Mouse (Mus musculus) limb, embryonic 14.5 days (tissue): ENCODE results near the gene Osbpl9. TPM values are rescaled to one million over a fixed set of nuclear protein-coding genes. Genes with fewer than 3 reads are reported as not detected.

ENCODE experiments used
- ATAC-seq: fragments of 200-750 bp; cut with Nextera tagmentation; 2 replicates; pipeline ENCODE4 v1.8.0; 2017; ENCODE audit warnings: low read depth, moderate number of reproducible peaks, moderate TSS enrichment; ENCODE audit not compliant: low FRiP score
- DNase-seq: peaks from one replicate; pipeline ENCODE4 v3.0.0-alpha.2; 2015; ENCODE audit warnings: low spot score
- H3K27ac ChIP-seq: fragments of 300-500 bp; sonication (generic); replicated peaks from 2 replicates; pipeline ENCODE4 v1.5.1; 2014; ENCODE audit warnings: low read depth, mild to moderate bottlenecking, low read length, moderate library complexity, mixed read lengths
- H3K27me3 ChIP-seq: fragments of 300-500 bp; sonication (generic); 2 replicates; pipeline ENCODE4 v1.6.1; 2014; ENCODE audit warnings: low read length, mixed read lengths; ENCODE audit not compliant: control insufficient read depth, insufficient read depth
- H3K36me3 ChIP-seq: fragments of 300-500 bp; sonication (generic); 2 replicates; pipeline ENCODE4 v1.6.1; 2014; ENCODE audit warnings: mild to moderate bottlenecking, low read length, moderate library complexity, mixed read lengths; ENCODE audit not compliant: control insufficient read depth, insufficient read depth
- H3K4me1 ChIP-seq: fragments of 300-500 bp; sonication (generic); 2 replicates; pipeline ENCODE4 v1.6.1; 2014; ENCODE audit warnings: antibody characterized with exemption, low read length, mixed read lengths; ENCODE audit not compliant: control insufficient read depth, insufficient read depth
- H3K4me2 ChIP-seq: fragments of 300-500 bp; sonication (generic); replicated peaks from 2 replicates; pipeline ENCODE4 v1.6.1; 2014; ENCODE audit warnings: low read depth, mild to moderate bottlenecking, low read length, moderate library complexity; ENCODE audit not compliant: severe bottlenecking
- H3K4me3 ChIP-seq: fragments of 300-500 bp; sonication (generic); replicated peaks from 2 replicates; pipeline ENCODE4 v1.5.1; 2014; ENCODE audit warnings: low read length
- H3K9ac ChIP-seq: fragments of 300-500 bp; sonication (generic); 2 replicates; pipeline ENCODE4 v1.6.1; 2014; ENCODE audit warnings: mild to moderate bottlenecking, low read depth, low read length, moderate library complexity; ENCODE audit not compliant: severe bottlenecking
- H3K9me3 ChIP-seq: fragments of 300-500 bp; sonication (generic); 2 replicates; pipeline ENCODE4 v1.6.1; 2016; ENCODE audit warnings: low read length; ENCODE audit not compliant: control insufficient read depth
- POLR2A ChIP-seq: fragments of 200-500 bp; IDR thresholded peaks from 2 replicates; pipeline ENCODE4 v1.8.0; 2012; ENCODE audit warnings: inconsistent platforms, mild to moderate bottlenecking, moderate library complexity, borderline replicate concordance; ENCODE audit not compliant: insufficient read depth, insufficient read length; ENCODE audit errors: extremely low read depth
- WGBS: fragments of 180-500 bp; shearing (Covaris S2); extraction: QIAGEN DNeasy Blood & Tissue Kit; methylation state at CpG from one replicate; pipeline ENCODE4 v1.1.7; 2014; 5-methylcytosine and 5-hydroxymethylcytosine counted together
- polyA plus RNA-seq, 2 experiments: library from polyadenylated mRNA; depleted of rRNA in 1 of 2; stranded (reverse) in 1 of 2; unstranded in 1 of 2; fragments of >200 nt; fragmentation: Nextera tagmentation in 1 of 2; extraction: Ambion mirVana in 1 of 2; gene quantifications; 2 replicates each; pipeline versions ENCODE4 v1.2.1 to v1.2.3; 2012 to 2014

Gene Osbpl9
- polyA plus RNA-seq, 2 experiments: 55.6 to 57.8 TPM

GRCm38 (mm10) chr4:109054003-109054402 is 148.1 kb downstream of the Osbpl9 start:
- no peak for ATAC-seq
- DNase-seq: no peak
- Histone ChIP-seq H3K4me3 (no peak overlapping the region), H3K36me3 (peaks cover 89% of the 10 kb centered on the region), H3K9me3 (no peaks in the 10 kb centered on the region), H3K4me2 (no peak overlapping the region), H3K27ac (no peak overlapping the region), H3K9ac (no peak overlapping the region), H3K4me1 (no peaks in the 10 kb centered on the region), H3K27me3 (no peaks in the 10 kb centered on the region)
- no peak for TF ChIP-seq POLR2A
- WGBS: 79% methylated on average over 9 of the region's 9 CpGs

GRCm38 (mm10) chr4:109052282-109052681 is 149.8 kb downstream of the Osbpl9 start:
- Histone ChIP-seq H3K4me2 (no peak overlapping the region), H3K9me3 (no peaks in the 10 kb centered on the region), H3K9ac (no peak overlapping the region), H3K27ac (no peak overlapping the region), H3K4me1 (no peaks in the 10 kb centered on the region), H3K4me3 (no peak overlapping the region), H3K27me3 (no peaks in the 10 kb centered on the region), H3K36me3 (peaks cover 84% of the 10 kb centered on the region)
- DNase-seq (no peak), ATAC-seq (no peak)
- TF ChIP-seq POLR2A: no peak
- WGBS: 82% methylated on average over 1 of the region's 1 CpGs

- no peak overlapping the region for H3K9ac ChIP-seq
- no peaks in the 10 kb centered on the region for H3K4me1 ChIP-seq
- no peak overlapping the region for H3K27ac ChIP-seq
- no peak overlapping the region for H3K4me3 ChIP-seq
- peaks cover 88% of the 10 kb centered on the region for H3K36me3 ChIP-seq
- no peak overlapping the region for H3K4me2 ChIP-seq
- ATAC-seq: no peak
- no peaks in the 10 kb centered on the region for H3K9me3 ChIP-seq
- DNase-seq: no peak
- TF ChIP-seq POLR2A: no peak
- no peaks in the 10 kb centered on the region for H3K27me3 ChIP-seq
- 84% methylated on average over 4 of the region's 4 CpGs for WGBS
Measured at GRCm38 (mm10) chr4:109048258-109048657, 153.8 kb downstream of the Osbpl9 start.

- no peak overlapping the region for H3K9ac ChIP-seq
- no peak for TF ChIP-seq POLR2A
- no peak overlapping the region for H3K27ac ChIP-seq
- 79% methylated on average over 5 of the region's 5 CpGs for WGBS
- no peak overlapping the region for H3K4me3 ChIP-seq
- ATAC-seq: no peak
- H3K4me2 ChIP-seq: no peak overlapping the region
- 0 out of 2 replicates have a peak, but pooled peaks cover 3% of the 10 kb centered on the region for H3K9me3 ChIP-seq
- no peaks in the 10 kb centered on the region for H3K27me3 ChIP-seq
- DNase-seq: no peak
- peaks cover 90% of the 10 kb centered on the region for H3K36me3 ChIP-seq
- no peaks in the 10 kb centered on the region for H3K4me1 ChIP-seq
Measured at GRCm38 (mm10) chr4:109043756-109044155, 158.3 kb downstream of the Osbpl9 start.

GRCm38 (mm10) chr4:109043294-109043693 is 158.8 kb downstream of the Osbpl9 start:
- peaks cover 91% of the 10 kb centered on the region for H3K36me3 ChIP-seq
- H3K4me3 ChIP-seq: no peak overlapping the region
- H3K27ac ChIP-seq: no peak overlapping the region
- ATAC-seq (no peak), DNase-seq (no peak)
- H3K4me2 ChIP-seq: no peak overlapping the region
- no peak overlapping the region for H3K9ac ChIP-seq
- 84% methylated on average over 5 of the region's 5 CpGs for WGBS
- H3K4me1 ChIP-seq: no peaks in the 10 kb centered on the region
- 0 out of 2 replicates have a peak, but pooled peaks cover 3% of the 10 kb centered on the region for H3K9me3 ChIP-seq
- TF ChIP-seq POLR2A: no peak
- H3K27me3 ChIP-seq: no peaks in the 10 kb centered on the region

- Histone ChIP-seq H3K4me2 (no peak overlapping the region), H3K27me3 (no peaks in the 10 kb centered on the region), H3K9ac (no peak overlapping the region), H3K36me3 (peaks cover 89% of the 10 kb centered on the region), H3K4me1 (no peaks in the 10 kb centered on the region), H3K4me3 (no peak overlapping the region), H3K9me3 (0 out of 2 replicates have a peak, but pooled peaks cover 3% of the 10 kb centered on the region), H3K27ac (no peak overlapping the region)
- TF ChIP-seq POLR2A: no peak
- ATAC-seq (no peak), DNase-seq (no peak)
- WGBS: 87% methylated on average over 4 of the region's 4 CpGs
Measured at GRCm38 (mm10) chr4:109042739-109043138, 159.3 kb downstream of the Osbpl9 start.
